Mouse (Mus musculus): ENCODE results near the gene Ret.

- TF ChIP-seq MAFK (IDR thresholded peaks at IDR 0.05; ENCODE audit: borderline replicate concordance, low read depth, low read length) (no peak), CTCF (IDR thresholded peaks at IDR 0.05 in 2 of 3, conservative IDR thresholded peaks at IDR 0.05 in 1 of 3; ENCODE audit: control insufficient read depth in 1 of 3, insufficient read depth in 1 of 3, low read depth in 2 of 3, low read length in 3 of 3, poor library complexity in 1 of 3, severe bottlenecking in 1 of 3) (no peak), ZC3H11A (IDR thresholded peaks at IDR 0.05; ENCODE audit: low read depth, low read length) (no peak), TCF12 (IDR thresholded peaks at IDR 0.05; ENCODE audit: low read depth, low read length) (no peak), RAD21 (IDR thresholded peaks at IDR 0.05; ENCODE audit: low read depth, low read length) (no peak), GATA1 (IDR thresholded peaks at IDR 0.05; ENCODE audit: low read depth, low read length) (no peak), TBP (IDR thresholded peaks at IDR 0.05; ENCODE audit: low read depth, low read length) (no peak), CHD1 (IDR thresholded peaks at IDR 0.05; ENCODE audit: low read depth, low read length) (no peak), POLR2A (IDR thresholded peaks at IDR 0.05; ENCODE audit: control insufficient read depth in 1 of 2, insufficient read depth in 1 of 2, low read depth in 1 of 2, low read length in 2 of 2, poor library complexity in 1 of 2) (no peak), ZKSCAN1 (IDR thresholded peaks at IDR 0.05; ENCODE audit: low read depth, low read length) (no peak)
These were observed 47.4 kb downstream of the Ret start for GRCm38 (mm10) chr6:118150128-118150527.
